Mouse (Mus musculus) liver, embryonic 16.5 days (tissue): ENCODE results near the gene Fbxo36. TPM values are rescaled to one million over a fixed set of nuclear protein-coding genes. Genes with fewer than 3 reads are reported as not detected.

Source experiments
- ATAC-seq: fragments of 200-750 bp; cut with Nextera tagmentation; 2 replicates; pipeline ENCODE4 v1.8.0; 2017; ENCODE audit warnings: low read depth, mild to moderate bottlenecking, moderate number of reproducible peaks, moderate library complexity
- H3K27ac ChIP-seq: fragments of 300-500 bp; sonication (generic); 2 replicates; pipeline ENCODE4 v1.5.1; 2014; ENCODE audit warnings: mild to moderate bottlenecking, low read length
- H3K27me3 ChIP-seq: fragments of 300-500 bp; sonication (generic); 2 replicates; pipeline ENCODE4 v1.6.1; 2014; ENCODE audit warnings: low read depth, low read length, mixed read lengths; ENCODE audit not compliant: control insufficient read depth, insufficient read depth
- H3K36me3 ChIP-seq: fragments of 300-500 bp; sonication (generic); 2 replicates; pipeline ENCODE4 v1.6.1; 2014; ENCODE audit warnings: mild to moderate bottlenecking; ENCODE audit not compliant: control insufficient read depth, insufficient read depth
- H3K4me1 ChIP-seq: fragments of 300-500 bp; sonication (generic); 2 replicates; pipeline ENCODE4 v1.6.1; 2014; ENCODE audit warnings: low read depth, low read length, mixed read lengths; ENCODE audit not compliant: control insufficient read depth
- H3K4me2 ChIP-seq: fragments of 300-500 bp; sonication (generic); 2 replicates; pipeline ENCODE4 v1.6.1; 2014; ENCODE audit warnings: low read depth, low read length, mixed read lengths
- H3K4me3 ChIP-seq: fragments of 300-500 bp; sonication (generic); 2 replicates; pipeline ENCODE4 v1.5.1; 2014; ENCODE audit warnings: low read depth, mild to moderate bottlenecking, low read length
- H3K9ac ChIP-seq: fragments of 300-500 bp; sonication (generic); 2 replicates; pipeline ENCODE4 v1.6.1; 2014; ENCODE audit warnings: low read depth, low read length
- H3K9me3 ChIP-seq: fragments of 300-500 bp; sonication (generic); replicated peaks from 2 replicates; pipeline ENCODE4 v1.6.1; 2016; ENCODE audit warnings: low read length; ENCODE audit not compliant: control insufficient read depth
- WGBS: fragments of 180-500 bp; shearing (Covaris S2); extraction: QIAGEN DNeasy Blood & Tissue Kit; methylation state at CpG from one replicate; pipeline ENCODE4 v1.1.7; 2014; ENCODE audit not compliant: insufficient replicate concordance; 5-methylcytosine and 5-hydroxymethylcytosine counted together
- polyA plus RNA-seq: library from polyadenylated mRNA; unstranded; fragments of >200 nt; fragmentation: Nextera tagmentation; extraction: Ambion mirVana; gene quantifications from 2 replicates; pipeline ENCODE4 v1.2.1, GENCODE M21; 2015

Fbxo36 gene
- polyA plus RNA-seq, 1 experiment from 2014 or later, result 4.4 TPM

- no peaks in the 10 kb centered on the region for H3K4me1 ChIP-seq
- no peak overlapping the region for H3K27ac ChIP-seq
- ATAC-seq, result no peak
- 66% methylated on average over 3 of the region's 3 CpGs for WGBS
- no peaks in the 10 kb centered on the region for H3K36me3 ChIP-seq
- H3K4me3 ChIP-seq, result no peak overlapping the region
- no peaks in the 10 kb centered on the region for H3K27me3 ChIP-seq
- H3K9ac ChIP-seq, result no peak overlapping the region
- no peaks in the 10 kb centered on the region for H3K9me3 ChIP-seq
- no peak overlapping the region for H3K4me2 ChIP-seq
These were observed 27.1 kb downstream of the Fbxo36 start for GRCm38 (mm10) chr1:84866706-84867230.

GRCm38 (mm10) chr1:84868311-84868710 is 28.7 kb downstream of the Fbxo36 start:
- no peaks in the 10 kb centered on the region; the same call in 1 of the 2 replicates for H3K4me1 ChIP-seq
- no peaks in the 10 kb centered on the region for H3K27me3 ChIP-seq
- no peak for ATAC-seq
- no peak overlapping the region for H3K9ac ChIP-seq
- no peak overlapping the region for H3K4me2 ChIP-seq
- H3K4me3 ChIP-seq, result no peak overlapping the region
- no peaks in the 10 kb centered on the region for H3K9me3 ChIP-seq
- H3K27ac ChIP-seq, result no peak overlapping the region
- H3K36me3 ChIP-seq, result no peaks in the 10 kb centered on the region

GRCm38 (mm10) chr1:84868841-84869240 is 29.2 kb downstream of the Fbxo36 start:
- 44% methylated on average over 4 of the region's 4 CpGs for WGBS
- no peak for ATAC-seq

GRCm38 (mm10) chr1:84869498-84869897 is 29.9 kb downstream of the Fbxo36 start:
- no peaks in the 10 kb centered on the region for H3K9me3 ChIP-seq
- no peak overlapping the region for H3K27ac ChIP-seq
- no peak; the same call in 1 of the 2 replicates for ATAC-seq
- no peak overlapping the region for H3K4me2 ChIP-seq
- no peaks in the 10 kb centered on the region for H3K36me3 ChIP-seq
- no peaks in the 10 kb centered on the region; the same call in 1 of the 2 replicates for H3K4me1 ChIP-seq
- WGBS, result 25% methylated on average over 7 of the region's 7 CpGs
- no peak overlapping the region for H3K4me3 ChIP-seq
- no peak overlapping the region for H3K9ac ChIP-seq
- no peaks in the 10 kb centered on the region for H3K27me3 ChIP-seq

More at GRCm38 (mm10) chr1:84868841-84869240, 29.2 kb downstream of the Fbxo36 start:
- no peak overlapping the region for H3K4me2 ChIP-seq
- no peaks in the 10 kb centered on the region for H3K9me3 ChIP-seq
- H3K4me3 ChIP-seq, result no peak overlapping the region
- no peaks in the 10 kb centered on the region; the same call in 1 of the 2 replicates for H3K4me1 ChIP-seq
- H3K27ac ChIP-seq, result no peak overlapping the region
- no peaks in the 10 kb centered on the region for H3K27me3 ChIP-seq
- no peaks in the 10 kb centered on the region for H3K36me3 ChIP-seq
- H3K9ac ChIP-seq, result no peak overlapping the region

GRCm38 (mm10) chr1:84871131-84871530 is 31.5 kb downstream of the Fbxo36 start:
- H3K9me3 ChIP-seq, result no peaks in the 10 kb centered on the region
- ATAC-seq, result no peak
- H3K27me3 ChIP-seq, result no peaks in the 10 kb centered on the region
- H3K4me2 ChIP-seq, result no peak overlapping the region
- H3K27ac ChIP-seq, result peak overlapping the region; percentile 64
- H3K4me1 ChIP-seq, result no peaks in the 10 kb centered on the region; the same call in 1 of the 2 replicates
- H3K9ac ChIP-seq, result no peak overlapping the region
- no peak overlapping the region for H3K4me3 ChIP-seq
- 53% methylated on average over 6 of the region's 6 CpGs for WGBS
- no peaks in the 10 kb centered on the region for H3K36me3 ChIP-seq

GRCm38 (mm10) chr1:84872105-84872504 is 32.5 kb downstream of the Fbxo36 start:
- peak; percentile 70 for ATAC-seq
- H3K4me1 ChIP-seq, result no peaks in the 10 kb centered on the region; the same call in 1 of the 2 replicates
- H3K27ac ChIP-seq, result peak overlapping the region; percentile 64

GRCm38 (mm10) chr1:84872939-84873338 is 33.3 kb downstream of the Fbxo36 start:
- Histone ChIP-seq H3K9me3 (no peaks in the 10 kb centered on the region), H3K4me1 (no peaks in the 10 kb centered on the region; the same call in 1 of the 2 replicates), H3K27ac (no peak overlapping the region), H3K4me2 (no peak overlapping the region), H3K4me3 (no peak overlapping the region), H3K27me3 (no peaks in the 10 kb centered on the region), H3K36me3 (no peaks in the 10 kb centered on the region), H3K9ac (no peak overlapping the region)
- no peak for ATAC-seq
- WGBS, result 51% methylated on average over 4 of the region's 4 CpGs

More at GRCm38 (mm10) chr1:84872105-84872504, 32.5 kb downstream of the Fbxo36 start:
- Histone ChIP-seq H3K4me3 (no peak overlapping the region), H3K9ac (no peak overlapping the region), H3K36me3 (no peaks in the 10 kb centered on the region), H3K9me3 (no peaks in the 10 kb centered on the region), H3K27me3 (no peaks in the 10 kb centered on the region), H3K4me2 (no peak overlapping the region; the same call in 1 of the 2 replicates)
- 61% methylated on average over 3 of the region's 3 CpGs for WGBS

GRCm38 (mm10) chr1:84877590-84877989 is 37.9 kb downstream of the Fbxo36 start:
- ATAC-seq, result peak; percentile 75
- H3K4me2 ChIP-seq, result no peak overlapping the region

GRCm38 (mm10) chr1:84879571-84880120 is 40.0 kb downstream of the Fbxo36 start:
- WGBS, result 74% methylated on average over 8 of the region's 8 CpGs
- Histone ChIP-seq H3K4me1 (no peaks in the 10 kb centered on the region), H3K4me2 (no peak overlapping the region), H3K27ac (no peak overlapping the region), H3K36me3 (no peaks in the 10 kb centered on the region), H3K4me3 (no peak overlapping the region), H3K9ac (no peak overlapping the region), H3K27me3 (no peaks in the 10 kb centered on the region), H3K9me3 (no peaks in the 10 kb centered on the region)
- ATAC-seq, result no peak

More at GRCm38 (mm10) chr1:84877590-84877989, 37.9 kb downstream of the Fbxo36 start:
- H3K27ac ChIP-seq, result no peak overlapping the region
- H3K4me1 ChIP-seq, result no peaks in the 10 kb centered on the region; the same call in 1 of the 2 replicates
- H3K4me3 ChIP-seq, result no peak overlapping the region
- 54% methylated on average over 2 of the region's 2 CpGs for WGBS
- no peaks in the 10 kb centered on the region for H3K27me3 ChIP-seq
- no peaks in the 10 kb centered on the region for H3K36me3 ChIP-seq
- H3K9ac ChIP-seq, result no peak overlapping the region
- no peaks in the 10 kb centered on the region for H3K9me3 ChIP-seq
